Mouse (Mus musculus): ENCODE measurements around the gene Maff. TPM values are rescaled to one million over a fixed set of nuclear protein-coding genes. Genes with fewer than 3 reads are reported as not detected.
A peak's percentile ranks its signal among the peaks of the same experiment; 100 is the strongest.

Gene Maff
- polyA plus RNA-seq, 1 experiment from 2014 or later, result 0.97 TPM

- peak within 1 kb of the TSS; percentile 95 for H3K4me3 ChIP-seq
- peak within 1 kb of the TSS; percentile 96 for H3K9ac ChIP-seq (replicated peaks)
- H3K9me3 ChIP-seq, result no peaks in the 10 kb centered on the region
- peak within 1 kb of the TSS; percentile 80 for H3K27ac ChIP-seq (replicated peaks)
- under 1% methylated on average over 77 of the region's 90 CpGs for WGBS
- H3K4me1 ChIP-seq, result peaks cover 32% of the 10 kb centered on the region
- no peaks in the 10 kb centered on the region for H3K36me3 ChIP-seq
- no peaks in the 10 kb centered on the region; the same call in 1 of the 2 replicates for H3K27me3 ChIP-seq
- peak within 1 kb of the TSS; percentile 86 for H3K4me2 ChIP-seq (replicated peaks)
- ATAC-seq (replicated peaks), result peak; percentile 93
These were observed 56.7 kb downstream of the Maff start, which contains the start of gene Tmem184b for GRCm38 (mm10) chr15:79402836-79403762. Tmem184b (minus strand) TSS chr15:79403569.

GRCm38 (mm10) chr15:79403763-79404210 lies 57.4 kb downstream of the Maff start:
- Histone ChIP-seq H3K9ac (replicated peaks) (peak overlapping the region; percentile 96), H3K36me3 (no peaks in the 10 kb centered on the region), H3K27ac (replicated peaks) (peak overlapping the region; percentile 50; the same call in 1 of the 2 replicates), H3K9me3 (no peaks in the 10 kb centered on the region), H3K4me1 (peaks cover 32% of the 10 kb centered on the region), H3K27me3 (no peaks in the 10 kb centered on the region; the same call in 1 of the 2 replicates), H3K4me2 (replicated peaks) (peak overlapping the region; percentile 86), H3K4me3 (peak overlapping the region; percentile 95)
- ATAC-seq (replicated peaks), result no peak
- WGBS, result 18% methylated on average over 9 of the region's 9 CpGs

- Histone ChIP-seq H3K27me3 (no peaks in the 10 kb centered on the region; the same call in 1 of the 2 replicates), H3K36me3 (no peaks in the 10 kb centered on the region), H3K9me3 (no peaks in the 10 kb centered on the region), H3K4me2 (replicated peaks) (no peak overlapping the region), H3K4me3 (peak overlapping the region; percentile 95; the same call in 1 of the 2 replicates), H3K27ac (replicated peaks) (no peak overlapping the region), H3K9ac (replicated peaks) (no peak overlapping the region), H3K4me1 (peaks cover 32% of the 10 kb centered on the region)
- 70% methylated on average over 1 of the region's 1 CpGs for WGBS
- ATAC-seq (replicated peaks), result no peak
These were observed 57.9 kb downstream of the Maff start for GRCm38 (mm10) chr15:79404277-79404676.

DNA sequence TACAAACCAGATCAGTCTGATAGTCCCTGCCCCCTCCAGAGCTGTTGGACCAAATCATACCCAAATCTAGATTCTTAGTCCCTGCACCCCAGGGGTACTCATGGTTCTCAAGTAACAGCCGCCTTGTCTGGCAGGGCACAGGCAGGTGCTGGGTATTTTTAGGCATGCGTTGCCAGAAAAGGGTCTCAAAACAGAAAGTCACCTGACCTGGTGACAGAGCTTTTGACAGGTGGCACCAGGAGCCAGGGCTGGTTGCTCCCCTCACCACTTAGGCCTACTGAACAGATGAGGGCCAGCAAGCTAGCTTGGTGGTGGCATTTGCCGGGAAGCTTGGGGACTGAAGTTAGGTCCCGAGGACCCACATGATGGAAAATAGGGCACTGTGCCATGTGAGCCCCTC lies 60.1 kb downstream of the Maff start:
- Histone ChIP-seq H3K9me3 (no peaks in the 10 kb centered on the region), H3K4me1 (peaks cover 15% of the 10 kb centered on the region), H3K4me2 (replicated peaks) (no peak overlapping the region), H3K27ac (replicated peaks) (no peak overlapping the region), H3K27me3 (no peaks in the 10 kb centered on the region; the same call in 1 of the 2 replicates), H3K4me3 (no peak overlapping the region), H3K9ac (replicated peaks) (no peak overlapping the region), H3K36me3 (no peaks in the 10 kb centered on the region)
- 87% methylated on average over 4 of the region's 4 CpGs for WGBS
- ATAC-seq (replicated peaks), result no peak

MicroRNA genes within 50 kb of the gene (microRNA counts, 519-probe panel; counts per million panel counts)
- 2,308 counts per million, percentile 44 among the panel's probes with 10 or more counts for microRNA mmu-miR-1943

Small RNA genes lying within 50 kb of the gene (microRNA-seq; reads per million reads assigned to microRNA genes)
- 1.5 reads per million for gene Mir1943

Other genes with a start within 250 kb of the Maff start
- 8.0 and 9.7 TPM in 2 replicates for gene Micall1, start 237.7 kb upstream of the Maff start, polyA plus RNA-seq (2015; fragmentation: Nextera tagmentation; extraction: Ambion mirVana)
- 293 and 308 TPM in 2 replicates for gene Polr2f, start 205.6 kb upstream of the Maff start, polyA plus RNA-seq (2015; fragmentation: Nextera tagmentation; extraction: Ambion mirVana)
- gene 1700088E04Rik, start 205.4 kb upstream of the Maff start, polyA plus RNA-seq (2015; fragmentation: Nextera tagmentation; extraction: Ambion mirVana), result 11.9 and 16.8 TPM in 2 replicates
- gene Sox10, start 181.4 kb upstream of the Maff start, polyA plus RNA-seq (2015; fragmentation: Nextera tagmentation; extraction: Ambion mirVana), result 1.7 and 1.9 TPM in 2 replicates
- 78.5 and 85.1 TPM in 2 replicates for gene Pick1, start 117.4 kb upstream of the Maff start, polyA plus RNA-seq (2015; fragmentation: Nextera tagmentation; extraction: Ambion mirVana)
- gene Gm49486, start 117.2 kb upstream of the Maff start, polyA plus RNA-seq (2015; fragmentation: Nextera tagmentation; extraction: Ambion mirVana), result 0.97 and 1.1 TPM in 2 replicates
- 0.36 and 0.81 TPM in 2 replicates for gene Slc16a8, start 91.9 kb upstream of the Maff start, polyA plus RNA-seq (2015; fragmentation: Nextera tagmentation; extraction: Ambion mirVana)
- 1.9 and 3.6 TPM in 2 replicates for gene Baiap2l2, start 61.1 kb upstream of the Maff start, polyA plus RNA-seq (2015; fragmentation: Nextera tagmentation; extraction: Ambion mirVana)
- 25.8 and 29.5 TPM in 2 replicates for gene Pla2g6, start 18.2 kb upstream of the Maff start, polyA plus RNA-seq (2015; fragmentation: Nextera tagmentation; extraction: Ambion mirVana)
- gene Tmem184b, start 56.9 kb downstream of the Maff start, polyA plus RNA-seq (2015; fragmentation: Nextera tagmentation; extraction: Ambion mirVana), result 37.5 and 40.8 TPM in 2 replicates
- gene Csnk1e, start 108.9 kb downstream of the Maff start, polyA plus RNA-seq (2015; fragmentation: Nextera tagmentation; extraction: Ambion mirVana), result 316 and 323 TPM in 2 replicates
- 0.20 and 0.33 TPM in 2 replicates for gene Kcnj4, start 158.6 kb downstream of the Maff start, polyA plus RNA-seq (2015; fragmentation: Nextera tagmentation; extraction: Ambion mirVana)
- gene Kdelr3, start 169.8 kb downstream of the Maff start, polyA plus RNA-seq (2015; fragmentation: Nextera tagmentation; extraction: Ambion mirVana), result 5.1 and 5.3 TPM in 2 replicates
- gene Ddx17, start 200.1 kb downstream of the Maff start, polyA plus RNA-seq (2015; fragmentation: Nextera tagmentation; extraction: Ambion mirVana), result 60.1 and 63.7 TPM in 2 replicates